Mouse (Mus musculus): ENCODE data around the gene Sept5. TPM values are rescaled to one million over a fixed set of nuclear protein-coding genes. Genes with fewer than 3 reads are reported as not detected.

Sept5 gene
- total RNA-seq, 2 experiments from 2014 or later, result 2.4 to 4.4 TPM

- DNase-seq (ENCODE audit: low spot score), result no peak
Observed at GRCm38 (mm10) chr16:18613301-18613700, 16.5 kb downstream of the Sept5 start.

- no peak for DNase-seq (ENCODE audit: low spot score)
Observed at GRCm38 (mm10) chr16:18611752-18612151, 18.0 kb downstream of the Sept5 start.

- DNase-seq (ENCODE audit: low spot score), result no peak
Observed at GRCm38 (mm10) chr16:18609099-18609498, 20.7 kb downstream of the Sept5 start.

- DNase-seq (ENCODE audit: low spot score), result peak; percentile 45
Observed at GRCm38 (mm10) chr16:18608226-18608625, 21.5 kb downstream of the Sept5 start.

- DNase-seq (ENCODE audit: low spot score), result no peak
Observed at GRCm38 (mm10) chr16:18605705-18606104, 24.0 kb downstream of the Sept5 start.

- DNase-seq (ENCODE audit: low spot score), result peak; percentile 85
Observed at GRCm38 (mm10) chr16:18604267-18604701, 25.5 kb downstream of the Sept5 start.

GRCm38 (mm10) chr16:18601447-18601846, 28.3 kb downstream of the Sept5 start:
- peak; percentile 53 for DNase-seq (ENCODE audit: low spot score)

- DNase-seq (ENCODE audit: low spot score), result no peak
Observed at GRCm38 (mm10) chr16:18598006-18598405, 31.7 kb downstream of the Sept5 start.

GRCm38 (mm10) chr16:18596255-18596654, 33.5 kb downstream of the Sept5 start:
- DNase-seq (ENCODE audit: low spot score), result no peak

- DNase-seq (ENCODE audit: low spot score), result no peak
Observed at GRCm38 (mm10) chr16:18593930-18594329, 35.8 kb downstream of the Sept5 start.

- no peak for DNase-seq (ENCODE audit: low spot score)
Observed at GRCm38 (mm10) chr16:18591047-18592018, 38.4 kb downstream of the Sept5 start.

GRCm38 (mm10) chr16:18589804-18590790, 39.7 kb downstream of the Sept5 start, which contains the start of gene Tbx1:
Gene Tbx1, minus strand, starts transcription at chr16:18590671.
- DNase-seq (ENCODE audit: low spot score), result no peak

- no peak for DNase-seq (ENCODE audit: low spot score)
Observed at GRCm38 (mm10) chr16:18589080-18589621, 40.6 kb downstream of the Sept5 start.

- DNase-seq (ENCODE audit: low spot score), result no peak
Observed at GRCm38 (mm10) chr16:18588738-18589055, 41.1 kb downstream of the Sept5 start.

GRCm38 (mm10) chr16:18587847-18588737, 41.7 kb downstream of the Sept5 start:
- no peak for DNase-seq (ENCODE audit: low spot score)

GRCm38 (mm10) chr16:18586906-18587546, 42.7 kb downstream of the Sept5 start:
- no peak for DNase-seq (ENCODE audit: low spot score)

- no peak for DNase-seq (ENCODE audit: low spot score)
Observed at GRCm38 (mm10) chr16:18586076-18586905, 43.5 kb downstream of the Sept5 start.

GRCm38 (mm10) chr16:18585676-18586075, 44.1 kb downstream of the Sept5 start:
- no peak for DNase-seq (ENCODE audit: low spot score)

- no peak for DNase-seq (ENCODE audit: low spot score)
Observed at GRCm38 (mm10) chr16:18584901-18585510, 44.7 kb downstream of the Sept5 start.
